Mouse (Mus musculus): ENCODE measurements around the gene Cxcl12.

Cxcl12 gene

GRCm38 (mm10) chr6:117175113-117175793 is 6.9 kb downstream of the Cxcl12 start:
- DNase-seq (ENCODE audit: low spot score in 2 of 2) = no peak

- no peak for DNase-seq (ENCODE audit: low spot score in 2 of 2)
These were observed 8.1 kb downstream of the Cxcl12 start for GRCm38 (mm10) chr6:117176406-117176805.

- no peak for DNase-seq (ENCODE audit: low spot score in 2 of 2)
These were observed 12.0 kb downstream of the Cxcl12 start for GRCm38 (mm10) chr6:117180303-117180702.

GRCm38 (mm10) chr6:117185381-117185780 is 17.0 kb downstream of the Cxcl12 start:
- no peak for DNase-seq (ENCODE audit: low spot score in 2 of 2)

- no peak for DNase-seq (ENCODE audit: low spot score in 2 of 2)
These were observed 22.1 kb downstream of the Cxcl12 start for GRCm38 (mm10) chr6:117190453-117190852.

GRCm38 (mm10) chr6:117191741-117192140 is 23.4 kb downstream of the Cxcl12 start:
- DNase-seq (ENCODE audit: low spot score in 2 of 2) = no peak

- DNase-seq (ENCODE audit: low spot score in 2 of 2) = no peak
These were observed 24.3 kb downstream of the Cxcl12 start for GRCm38 (mm10) chr6:117192678-117193077.

GRCm38 (mm10) chr6:117195270-117195669 is 26.9 kb downstream of the Cxcl12 start:
- no peak for DNase-seq (ENCODE audit: low spot score in 2 of 2)

GRCm38 (mm10) chr6:117198871-117199270 is 30.5 kb downstream of the Cxcl12 start:
- DNase-seq (ENCODE audit: low spot score in 2 of 2) = no peak

GRCm38 (mm10) chr6:117199718-117200117 is 31.4 kb downstream of the Cxcl12 start:
- peak in 1 of 2 experiments; percentile 14 for DNase-seq (ENCODE audit: low spot score in 2 of 2)

- peak in 1 of 2 experiments; percentile 10 for DNase-seq (ENCODE audit: low spot score in 2 of 2)
These were observed 32.6 kb downstream of the Cxcl12 start for GRCm38 (mm10) chr6:117200916-117201315.

GRCm38 (mm10) chr6:117201396-117201795 is 33.1 kb downstream of the Cxcl12 start:
- DNase-seq (ENCODE audit: low spot score in 2 of 2) = no peak

- DNase-seq (ENCODE audit: low spot score in 2 of 2) = no peak
These were observed 33.5 kb downstream of the Cxcl12 start for GRCm38 (mm10) chr6:117201859-117202258.

- DNase-seq (ENCODE audit: low spot score in 2 of 2) = no peak
These were observed 34.6 kb downstream of the Cxcl12 start for GRCm38 (mm10) chr6:117202856-117203400.

GRCm38 (mm10) chr6:117204112-117204511 is 35.8 kb downstream of the Cxcl12 start:
- no peak for DNase-seq (ENCODE audit: low spot score in 2 of 2)

GRCm38 (mm10) chr6:117206834-117207233 is 38.5 kb downstream of the Cxcl12 start:
- DNase-seq (ENCODE audit: low spot score in 2 of 2) = no peak

- DNase-seq (ENCODE audit: low spot score in 2 of 2) = no peak
These were observed 39.0 kb downstream of the Cxcl12 start for GRCm38 (mm10) chr6:117207289-117207688.

- DNase-seq (ENCODE audit: low spot score in 2 of 2) = no peak
These were observed 41.8 kb downstream of the Cxcl12 start for GRCm38 (mm10) chr6:117210086-117210485.

- DNase-seq (ENCODE audit: low spot score in 2 of 2) = no peak
These were observed 42.2 kb downstream of the Cxcl12 start for GRCm38 (mm10) chr6:117210536-117210935.

GRCm38 (mm10) chr6:117214506-117214905 is 46.2 kb downstream of the Cxcl12 start:
- no peak for DNase-seq (ENCODE audit: low spot score in 2 of 2)

- DNase-seq (ENCODE audit: low spot score in 2 of 2) = no peak
These were observed 50.3 kb downstream of the Cxcl12 start for GRCm38 (mm10) chr6:117218442-117219299.

- DNase-seq (ENCODE audit: low spot score in 2 of 2) = no peak
These were observed 51.0 kb downstream of the Cxcl12 start for GRCm38 (mm10) chr6:117219300-117219680.
